Mouse (Mus musculus) liver, embryonic 16.5 days (tissue): ENCODE results near the gene Fcer2a. TPM values are rescaled to one million over a fixed set of nuclear protein-coding genes. Genes with fewer than 3 reads are reported as not detected.
A peak's percentile ranks its signal among the peaks of the same experiment; 100 is the strongest.

Experiments
- ATAC-seq: fragments of 200-750 bp; cut with Nextera tagmentation; 2 replicates; pipeline ENCODE4 v1.8.0; 2017; ENCODE audit warnings: low read depth, mild to moderate bottlenecking, moderate number of reproducible peaks, moderate library complexity
- H3K27ac ChIP-seq: fragments of 300-500 bp; sonication (generic); 2 replicates; pipeline ENCODE4 v1.5.1; 2014; ENCODE audit warnings: mild to moderate bottlenecking, low read length
- H3K27me3 ChIP-seq: fragments of 300-500 bp; sonication (generic); 2 replicates; pipeline ENCODE4 v1.6.1; 2014; ENCODE audit warnings: low read depth, low read length, mixed read lengths; ENCODE audit not compliant: control insufficient read depth, insufficient read depth
- H3K36me3 ChIP-seq: fragments of 300-500 bp; sonication (generic); 2 replicates; pipeline ENCODE4 v1.6.1; 2014; ENCODE audit warnings: mild to moderate bottlenecking; ENCODE audit not compliant: control insufficient read depth, insufficient read depth
- H3K4me1 ChIP-seq: fragments of 300-500 bp; sonication (generic); 2 replicates; pipeline ENCODE4 v1.6.1; 2014; ENCODE audit warnings: low read depth, low read length, mixed read lengths; ENCODE audit not compliant: control insufficient read depth
- H3K4me2 ChIP-seq: fragments of 300-500 bp; sonication (generic); 2 replicates; pipeline ENCODE4 v1.6.1; 2014; ENCODE audit warnings: low read depth, low read length, mixed read lengths
- H3K4me3 ChIP-seq: fragments of 300-500 bp; sonication (generic); 2 replicates; pipeline ENCODE4 v1.5.1; 2014; ENCODE audit warnings: low read depth, mild to moderate bottlenecking, low read length
- H3K9ac ChIP-seq: fragments of 300-500 bp; sonication (generic); 2 replicates; pipeline ENCODE4 v1.6.1; 2014; ENCODE audit warnings: low read depth, low read length
- H3K9me3 ChIP-seq: fragments of 300-500 bp; sonication (generic); replicated peaks from 2 replicates; pipeline ENCODE4 v1.6.1; 2016; ENCODE audit warnings: low read length; ENCODE audit not compliant: control insufficient read depth
- WGBS: fragments of 180-500 bp; shearing (Covaris S2); extraction: QIAGEN DNeasy Blood & Tissue Kit; methylation state at CpG from one replicate; pipeline ENCODE4 v1.1.7; 2014; ENCODE audit not compliant: insufficient replicate concordance; 5-methylcytosine and 5-hydroxymethylcytosine counted together
- polyA plus RNA-seq: library from polyadenylated mRNA; unstranded; fragments of >200 nt; fragmentation: Nextera tagmentation; extraction: Ambion mirVana; gene quantifications from 2 replicates; pipeline ENCODE4 v1.2.1, GENCODE M21; 2015

Gene Fcer2a
- polyA plus RNA-seq, 1 experiment from 2014 or later = not detected

- Histone ChIP-seq H3K27me3 (no peaks in the 10 kb centered on the region), H3K27ac (peak overlapping the region; percentile 37; the same call in 1 of the 2 replicates), H3K4me2 (no peak overlapping the region), H3K4me3 (no peak overlapping the region), H3K4me1 (no peaks in the 10 kb centered on the region; the same call in 1 of the 2 replicates), H3K36me3 (no peaks in the 10 kb centered on the region), H3K9ac (no peak overlapping the region), H3K9me3 (no peaks in the 10 kb centered on the region)
- 51% methylated on average over 4 of the region's 4 CpGs for WGBS
- ATAC-seq = no peak
Observed at GRCm38 (mm10) chr8:3647561-3647960, 46.4 kb downstream of the Fcer2a start.

GRCm38 (mm10) chr8:3646824-3647531 lies 47.0 kb downstream of the Fcer2a start:
- ATAC-seq = no peak
- no peak overlapping the region for H3K27ac ChIP-seq
- no peaks in the 10 kb centered on the region; the same call in 1 of the 2 replicates for H3K4me1 ChIP-seq
- no peak overlapping the region for H3K4me2 ChIP-seq
- H3K9ac ChIP-seq = no peak overlapping the region
- no peaks in the 10 kb centered on the region for H3K27me3 ChIP-seq
- 61% methylated on average over 6 of the region's 6 CpGs for WGBS
- H3K4me3 ChIP-seq = no peak overlapping the region
- H3K9me3 ChIP-seq = no peaks in the 10 kb centered on the region
- no peaks in the 10 kb centered on the region for H3K36me3 ChIP-seq

GRCm38 (mm10) chr8:3645804-3646203 lies 48.2 kb downstream of the Fcer2a start:
- Histone ChIP-seq H3K27me3 (no peaks in the 10 kb centered on the region), H3K4me2 (no peak overlapping the region), H3K27ac (no peak overlapping the region), H3K9me3 (no peaks in the 10 kb centered on the region), H3K36me3 (0 out of 2 replicates have a peak, but pooled peaks cover 6% of the 10 kb centered on the region), H3K4me1 (no peaks in the 10 kb centered on the region; the same call in 1 of the 2 replicates), H3K4me3 (no peak overlapping the region), H3K9ac (no peak overlapping the region)
- 14% methylated on average over 5 of the region's 5 CpGs for WGBS
- ATAC-seq = peak; percentile 83

Other genes with a start within 250 kb of the Fcer2a start
- 8.1 and 8.5 TPM in 2 replicates for gene Pex11g, start 226.5 kb downstream of the Fcer2a start, polyA plus RNA-seq
- not detected in 2 replicates for gene Tex45, start 223.3 kb downstream of the Fcer2a start, polyA plus RNA-seq
- gene Zfp358, start 201.0 kb downstream of the Fcer2a start, polyA plus RNA-seq = 4.3 and 5.4 TPM in 2 replicates
- 19.2 and 21.1 TPM in 2 replicates for gene Mcoln1, start 193.7 kb downstream of the Fcer2a start, polyA plus RNA-seq
- 10.9 and 11.3 TPM in 2 replicates for gene Pnpla6, start 178.8 kb downstream of the Fcer2a start, polyA plus RNA-seq
- 3.1 and 4.8 TPM in 2 replicates for gene C330021F23Rik, start 126.2 kb downstream of the Fcer2a start, polyA plus RNA-seq
- gene Camsap3, start 106.9 kb downstream of the Fcer2a start, polyA plus RNA-seq = 1.4 and 2.6 TPM in 2 replicates
- 25.4 and 25.7 TPM in 2 replicates for gene Xab2, start 72.9 kb downstream of the Fcer2a start, polyA plus RNA-seq
- gene Pet100, start 72.6 kb downstream of the Fcer2a start, polyA plus RNA-seq = 76.2 and 80.9 TPM in 2 replicates
- 0.07 TPM in 1 of 2 replicates, not detected in the other for gene Pcp2, start 68.6 kb downstream of the Fcer2a start, polyA plus RNA-seq
- 48.6 and 50.9 TPM in 2 replicates for gene Stxbp2, start 63.2 kb downstream of the Fcer2a start, polyA plus RNA-seq
- 0.11 TPM in 1 of 2 replicates, not detected in the other for gene Retn, start 38.4 kb downstream of the Fcer2a start, polyA plus RNA-seq
- 7.7 and 8.2 TPM in 2 replicates for gene Mcemp1, start 28.4 kb downstream of the Fcer2a start, polyA plus RNA-seq
- gene Fcor, start 21.8 kb downstream of the Fcer2a start, polyA plus RNA-seq = 3.9 and 4.0 TPM in 2 replicates
- gene Trappc5, start 17.9 kb downstream of the Fcer2a start, polyA plus RNA-seq = 12.9 and 13.0 TPM in 2 replicates
- 8.2 and 10.3 TPM in 2 replicates for gene Clec4g, start 26.5 kb upstream of the Fcer2a start, polyA plus RNA-seq
- gene Cd209a, start 54.8 kb upstream of the Fcer2a start, polyA plus RNA-seq = 0.07 and 0.24 TPM in 2 replicates
- gene Cd209e, start 160.1 kb upstream of the Fcer2a start, polyA plus RNA-seq = not detected in 2 replicates
- not detected in 2 replicates for gene Cd209d, start 184.4 kb upstream of the Fcer2a start, polyA plus RNA-seq
- gene Cd209b, start 232.7 kb upstream of the Fcer2a start, polyA plus RNA-seq = 0.06 TPM in 1 of 2 replicates, not detected in the other